Mouse (Mus musculus): ENCODE data around the gene Fam151a. TPM values are rescaled to one million over a fixed set of nuclear protein-coding genes. Genes with fewer than 3 reads are reported as not detected.
"Not testable (repeated sequence)": the region's sequence is repeated elsewhere in the genome, so short reads cannot be mapped to it uniquely, and the experiment has no call there.

Fam151a gene
- total and polyA plus RNA-seq, 2 experiments from 2014 or later: not detected

DNA sequence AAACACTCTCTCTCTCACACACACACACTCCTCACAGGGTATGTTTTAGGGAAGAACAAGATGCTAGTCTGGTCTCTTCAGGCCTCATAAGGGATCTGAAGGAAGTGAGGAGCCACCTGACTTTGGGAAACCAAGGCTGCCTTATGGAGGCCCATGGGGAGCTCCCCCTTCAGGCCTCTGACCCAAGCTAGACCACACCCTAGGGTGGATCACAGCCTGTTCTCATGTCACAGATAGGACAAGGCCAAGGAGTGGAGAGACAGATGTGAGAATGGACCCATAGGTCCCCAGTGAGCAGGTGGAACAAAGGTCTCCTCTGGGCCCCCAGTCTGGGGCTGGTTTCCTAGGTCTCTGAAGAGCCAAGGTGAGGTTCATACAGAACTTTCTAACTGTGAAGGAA, 58.6 kb downstream of the Fam151a start:
- Histone ChIP-seq H3K9ac (replicated peaks; ENCODE audit: low read depth, low read length) (no peak overlapping the region), H3K36me3 (replicated peaks; ENCODE audit: control insufficient read depth, insufficient read depth, low read length) (no peaks in the 10 kb centered on the region), H3K4me2 (ENCODE audit: low read depth, low read length) (no peak overlapping the region), H3K4me3 (ENCODE audit: low read depth, low read length) (no peak overlapping the region), H3K9me3 (replicated peaks; ENCODE audit: control insufficient read depth, low read length) (no peaks in the 10 kb centered on the region), H3K4me1 (ENCODE audit: control insufficient read depth, insufficient read depth) (no peaks in the 10 kb centered on the region), H3K27ac (ENCODE audit: low read depth) (no peak overlapping the region), H3K27me3 (ENCODE audit: control insufficient read depth, insufficient read depth, low read length) (no peaks in the 10 kb centered on the region)
- DNase-seq (ENCODE audit: low spot score) (no peak), ATAC-seq (ENCODE audit: insufficient read depth, low read depth) (no peak)
- TF ChIP-seq CTCF (IDR thresholded peaks at IDR 0.05; ENCODE audit: low read depth) (no peak), EP300 (IDR thresholded peaks at IDR 0.05; ENCODE audit: low read depth) (no peak)

DNA sequence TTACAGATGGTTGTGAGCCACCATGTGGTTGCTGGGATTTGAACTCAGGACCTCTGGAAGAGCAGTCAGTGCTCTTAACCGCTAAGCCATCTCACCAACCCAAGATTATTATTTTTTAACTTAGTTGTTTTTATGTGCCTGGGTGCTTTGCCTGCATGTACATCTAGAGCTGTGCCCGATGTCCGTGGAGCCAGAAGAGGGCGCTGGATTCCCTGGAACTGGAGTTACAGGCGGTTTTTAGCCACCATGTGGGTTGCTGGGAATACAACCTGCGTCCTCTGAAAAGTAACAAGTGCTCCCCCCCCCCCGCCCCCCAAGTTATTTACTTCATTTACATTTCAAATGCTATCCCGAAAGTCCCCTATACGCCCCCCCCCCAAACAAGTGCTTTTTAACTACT, 60.1 kb downstream of the Fam151a start:
- H3K27ac ChIP-seq (ENCODE audit: low read depth); H3K9ac ChIP-seq (replicated peaks; ENCODE audit: low read depth, low read length); H3K4me2 ChIP-seq (ENCODE audit: low read depth, low read length); H3K4me3 ChIP-seq (ENCODE audit: low read depth, low read length); ATAC-seq (ENCODE audit: insufficient read depth, low read depth); DNase-seq (ENCODE audit: low spot score); H3K36me3 ChIP-seq (replicated peaks; ENCODE audit: control insufficient read depth, insufficient read depth, low read length); H3K27me3 ChIP-seq (ENCODE audit: control insufficient read depth, insufficient read depth, low read length); H3K4me1 ChIP-seq (ENCODE audit: control insufficient read depth, insufficient read depth); H3K9me3 ChIP-seq (replicated peaks; ENCODE audit: control insufficient read depth, low read length): not testable (repeated sequence)
- WGBS: 96% methylated on average over 9 of the region's 9 CpGs

DNA sequence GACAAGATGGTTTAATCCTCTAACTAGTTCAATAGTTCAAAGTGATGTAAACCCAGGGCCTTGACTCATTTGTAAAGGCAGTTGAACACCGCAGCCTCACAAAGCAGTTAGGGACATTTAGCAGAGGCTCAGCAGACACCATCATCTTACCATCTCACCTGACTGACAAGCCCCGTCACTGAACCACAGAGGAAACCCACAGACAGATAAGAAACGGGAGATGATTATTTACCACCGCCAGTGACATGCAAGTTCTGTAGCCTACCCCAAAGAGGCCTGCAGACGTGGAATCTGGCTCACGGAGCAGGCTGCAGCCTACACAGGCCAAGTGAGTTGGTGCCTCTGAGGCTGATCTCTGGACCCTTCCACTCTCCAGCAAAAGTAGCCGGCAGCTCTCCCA, 60.6 kb downstream of the Fam151a start:
- H3K27me3 ChIP-seq (ENCODE audit: control insufficient read depth, insufficient read depth, low read length): no peaks in the 10 kb centered on the region
- no peak overlapping the region for H3K4me3 ChIP-seq (ENCODE audit: low read depth, low read length)
- no peak overlapping the region for H3K27ac ChIP-seq (ENCODE audit: low read depth)
- no peak overlapping the region for H3K4me2 ChIP-seq (ENCODE audit: low read depth, low read length)
- no peak for DNase-seq (ENCODE audit: low spot score)
- H3K9ac ChIP-seq (replicated peaks; ENCODE audit: low read depth, low read length): no peak overlapping the region
- 80% methylated on average over 7 of the region's 7 CpGs for WGBS
- H3K4me1 ChIP-seq (ENCODE audit: control insufficient read depth, insufficient read depth): no peaks in the 10 kb centered on the region; the same call in 1 of the 2 replicates
- TF ChIP-seq CTCF (IDR thresholded peaks at IDR 0.05; ENCODE audit: low read depth) (no peak), EP300 (IDR thresholded peaks at IDR 0.05; ENCODE audit: low read depth) (no peak)
- no peaks in the 10 kb centered on the region for H3K36me3 ChIP-seq (replicated peaks; ENCODE audit: control insufficient read depth, insufficient read depth, low read length)
- H3K9me3 ChIP-seq (replicated peaks; ENCODE audit: control insufficient read depth, low read length): no peaks in the 10 kb centered on the region
- no peak for ATAC-seq (ENCODE audit: insufficient read depth, low read depth)

DNA sequence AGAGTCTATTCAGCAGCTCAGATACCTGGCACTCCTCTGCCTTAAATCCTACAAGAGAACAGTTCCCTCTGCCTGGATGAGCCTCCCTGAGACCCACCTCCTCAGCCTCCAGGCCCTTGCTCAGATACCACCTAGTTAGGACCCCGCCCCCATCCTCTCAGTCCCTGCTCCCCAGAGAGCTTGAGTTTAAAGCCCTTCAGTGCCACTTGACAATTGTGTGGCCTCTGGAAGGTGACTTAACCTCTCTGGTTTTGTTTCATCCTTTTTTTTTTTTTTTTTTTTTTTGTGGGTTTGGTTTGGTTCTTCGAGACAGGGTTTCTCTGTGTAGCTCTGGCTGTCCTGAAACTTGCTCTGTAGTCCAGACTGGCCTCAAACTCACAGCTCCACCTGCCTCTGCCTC, 61.6 kb downstream of the Fam151a start:
- no peak overlapping the region for H3K27ac ChIP-seq (ENCODE audit: low read depth)
- DNase-seq (ENCODE audit: low spot score): no peak
- H3K36me3 ChIP-seq (replicated peaks; ENCODE audit: control insufficient read depth, insufficient read depth, low read length): no peaks in the 10 kb centered on the region
- no peak overlapping the region for H3K4me2 ChIP-seq (ENCODE audit: low read depth, low read length)
- H3K9ac ChIP-seq (replicated peaks; ENCODE audit: low read depth, low read length): no peak overlapping the region
- ATAC-seq (ENCODE audit: insufficient read depth, low read depth): no peak
- H3K27me3 ChIP-seq (ENCODE audit: control insufficient read depth, insufficient read depth, low read length): no peaks in the 10 kb centered on the region
- peaks cover 3% of the 10 kb centered on the region; the same call in 1 of the 2 replicates for H3K4me1 ChIP-seq (ENCODE audit: control insufficient read depth, insufficient read depth)
- TF ChIP-seq EP300 (IDR thresholded peaks at IDR 0.05; ENCODE audit: low read depth): no peak
- no peak for TF ChIP-seq CTCF (IDR thresholded peaks at IDR 0.05; ENCODE audit: low read depth)
- H3K9me3 ChIP-seq (replicated peaks; ENCODE audit: control insufficient read depth, low read length): no peaks in the 10 kb centered on the region
- WGBS: 70% methylated on average over 2 of the region's 2 CpGs
- H3K4me3 ChIP-seq (ENCODE audit: low read depth, low read length): no peak overlapping the region

Other genes with a start within 250 kb of the Fam151a start
- gene Bsnd, start 241.6 kb upstream of the Fam151a start, total RNA-seq (2014; rRNA removed; ENCODE audit: low replicate concordance): 0.15 TPM in 1 of 2 replicates, not detected in the other
- gene Bsnd, start 241.6 kb upstream of the Fam151a start, polyA plus RNA-seq (2015; fragmentation: Nextera tagmentation; extraction: Ambion mirVana): not detected in 2 replicates
- 41.8 and 43.2 TPM in 2 replicates for gene Dhcr24, start 172.9 kb upstream of the Fam151a start, total RNA-seq (2014; rRNA removed; ENCODE audit: low replicate concordance)
- 1.7 and 1.9 TPM in 2 replicates for gene Dhcr24, start 172.9 kb upstream of the Fam151a start, polyA plus RNA-seq (2015; fragmentation: Nextera tagmentation; extraction: Ambion mirVana)
- gene Lexm, start 116.6 kb upstream of the Fam151a start, total RNA-seq (2014; rRNA removed; ENCODE audit: low replicate concordance): not detected in 2 replicates
- not detected in 2 replicates for gene Lexm, start 116.6 kb upstream of the Fam151a start, polyA plus RNA-seq (2015; fragmentation: Nextera tagmentation; extraction: Ambion mirVana)
- gene Ttc22, start 111.5 kb upstream of the Fam151a start, total RNA-seq (2014; rRNA removed; ENCODE audit: low replicate concordance): 0.73 TPM in 1 of 2 replicates, not detected in the other
- gene Ttc22, start 111.5 kb upstream of the Fam151a start, polyA plus RNA-seq (2015; fragmentation: Nextera tagmentation; extraction: Ambion mirVana): 0.25 and 0.38 TPM in 2 replicates
- 12.3 and 46.3 TPM in 2 replicates for gene Pars2, start 82.8 kb upstream of the Fam151a start, total RNA-seq (2014; rRNA removed; ENCODE audit: low replicate concordance)
- 6.6 and 7.2 TPM in 2 replicates for gene Pars2, start 82.8 kb upstream of the Fam151a start, polyA plus RNA-seq (2015; fragmentation: Nextera tagmentation; extraction: Ambion mirVana)
- 58.9 and 60.1 TPM in 2 replicates for gene Ttc4, start 54.9 kb upstream of the Fam151a start, total RNA-seq (2014; rRNA removed; ENCODE audit: low replicate concordance)
- 30.5 and 35.1 TPM in 2 replicates for gene Ttc4, start 54.9 kb upstream of the Fam151a start, polyA plus RNA-seq (2015; fragmentation: Nextera tagmentation; extraction: Ambion mirVana)
- 0.15 and 2.1 TPM in 2 replicates for gene Mroh7, start 3.0 kb upstream of the Fam151a start, total RNA-seq (2014; rRNA removed; ENCODE audit: low replicate concordance)
- gene Mroh7, start 3.0 kb upstream of the Fam151a start, polyA plus RNA-seq (2015; fragmentation: Nextera tagmentation; extraction: Ambion mirVana): 0.33 and 0.43 TPM in 2 replicates
- gene Acot11, start 71.1 kb downstream of the Fam151a start, total RNA-seq (2014; rRNA removed; ENCODE audit: low replicate concordance): 18.8 and 34.6 TPM in 2 replicates
- gene Acot11, start 71.1 kb downstream of the Fam151a start, polyA plus RNA-seq (2015; fragmentation: Nextera tagmentation; extraction: Ambion mirVana): 5.8 and 6.2 TPM in 2 replicates
- gene Ssbp3, start 176.8 kb downstream of the Fam151a start, total RNA-seq (2014; rRNA removed; ENCODE audit: low replicate concordance): 35.6 and 41.1 TPM in 2 replicates
- 25.9 and 29.0 TPM in 2 replicates for gene Ssbp3, start 176.8 kb downstream of the Fam151a start, polyA plus RNA-seq (2015; fragmentation: Nextera tagmentation; extraction: Ambion mirVana)

Data from heart, postnatal 0 days (tissue).